Mouse (Mus musculus): Measurements from ENCODE around the gene Hoxa5. TPM values are rescaled to one million over a fixed set of nuclear protein-coding genes. Genes with fewer than 3 reads are reported as not detected.

The Hoxa5 gene
- polyA plus RNA-seq, 1 experiment from 2014 or later: 0.08 TPM

DNA sequence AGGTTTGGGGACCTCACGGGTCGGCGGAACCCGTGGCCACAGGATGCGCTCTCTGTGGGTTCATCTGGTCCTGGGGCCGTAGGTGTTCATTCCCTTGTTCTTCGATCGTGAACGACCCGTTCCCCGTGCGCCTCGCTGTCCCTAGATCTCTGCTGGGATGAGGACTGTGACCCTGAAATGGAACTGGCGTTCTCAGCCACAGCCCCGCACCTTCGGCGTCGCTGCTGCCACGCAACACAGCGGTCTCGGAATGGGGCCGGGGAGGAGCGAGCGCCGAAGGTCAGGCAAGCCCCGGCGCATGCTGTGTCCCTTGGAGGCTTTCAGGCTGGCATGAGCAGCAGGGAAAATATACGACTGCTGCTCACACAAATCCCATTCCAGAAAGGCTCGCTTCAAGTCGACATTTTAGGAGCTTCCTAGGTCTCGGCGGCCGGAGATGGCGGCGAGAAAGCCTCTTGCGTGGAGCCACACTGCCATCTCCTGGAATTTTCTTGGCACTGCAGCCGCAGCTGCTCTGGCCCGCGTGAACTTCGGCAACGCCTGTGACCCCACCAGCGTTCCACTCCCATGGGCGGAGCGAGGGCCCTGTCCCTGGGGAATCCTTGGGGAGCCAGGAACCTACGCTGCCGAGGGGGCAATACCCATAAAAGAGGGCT lies 17.1 kb upstream of the Hoxa5 start, which contains the start of gene Hoxa7:
Gene Hoxa7, minus strand, starts transcription at position 518 of the 656 bp plus-strand sequence.
- Histone ChIP-seq H3K9ac (replicated peaks) (peak within 1 kb of the TSS; percentile 59; the same call in 1 of the 2 replicates), H3K27ac (no peak within 1 kb of the TSS), H3K9me3 (no peaks in the 10 kb centered on the region), H3K4me3 (replicated peaks) (peak within 1 kb of the TSS; percentile 44), H3K4me2 (replicated peaks) (peak within 1 kb of the TSS; percentile 67), H3K4me1 (replicated peaks) (peaks cover 13% of the 10 kb centered on the region), H3K27me3 (peaks cover 100% of the 10 kb centered on the region), H3K36me3 (no peaks in the 10 kb centered on the region)
- WGBS: 1% methylated on average over 46 of the region's 46 CpGs
- ATAC-seq: peak; percentile 76

- peaks cover 13% of the 10 kb centered on the region for H3K4me1 ChIP-seq (replicated peaks)
- H3K4me3 ChIP-seq (replicated peaks): peak overlapping the region; percentile 44; the same call in 1 of the 2 replicates
- 6% methylated on average over 12 of the region's 12 CpGs for WGBS
- no peaks in the 10 kb centered on the region for H3K9me3 ChIP-seq
- peak overlapping the region; percentile 67 for H3K4me2 ChIP-seq (replicated peaks)
- no peak for ATAC-seq
- no peak overlapping the region for H3K9ac ChIP-seq (replicated peaks)
- H3K27me3 ChIP-seq: peaks cover 100% of the 10 kb centered on the region
- no peaks in the 10 kb centered on the region for H3K36me3 ChIP-seq
- no peak overlapping the region for H3K27ac ChIP-seq
Measured at GRCm38 (mm10) chr6:52220865-52221310, 16.5 kb upstream of the Hoxa5 start.

GRCm38 (mm10) chr6:52220003-52220864 lies 15.8 kb upstream of the Hoxa5 start:
- Histone ChIP-seq H3K36me3 (no peaks in the 10 kb centered on the region), H3K27ac (no peak overlapping the region), H3K9ac (replicated peaks) (no peak overlapping the region), H3K4me3 (replicated peaks) (no peak overlapping the region), H3K4me2 (replicated peaks) (no peak overlapping the region), H3K27me3 (peaks cover 100% of the 10 kb centered on the region), H3K9me3 (no peaks in the 10 kb centered on the region), H3K4me1 (replicated peaks) (peaks cover 13% of the 10 kb centered on the region)
- ATAC-seq: no peak
- 13% methylated on average over 32 of the region's 32 CpGs for WGBS

GRCm38 (mm10) chr6:52219234-52219942 lies 15.0 kb upstream of the Hoxa5 start:
- 17% methylated on average over 9 of the region's 9 CpGs for WGBS
- Histone ChIP-seq H3K4me3 (replicated peaks) (no peak overlapping the region), H3K9me3 (no peaks in the 10 kb centered on the region), H3K4me2 (replicated peaks) (no peak overlapping the region), H3K9ac (replicated peaks) (no peak overlapping the region), H3K27ac (no peak overlapping the region), H3K27me3 (peaks cover 100% of the 10 kb centered on the region), H3K36me3 (no peaks in the 10 kb centered on the region), H3K4me1 (replicated peaks) (peaks cover 13% of the 10 kb centered on the region)
- no peak for ATAC-seq

GRCm38 (mm10) chr6:52218643-52219215 lies 14.3 kb upstream of the Hoxa5 start:
- peaks cover 13% of the 10 kb centered on the region for H3K4me1 ChIP-seq (replicated peaks)
- no peak overlapping the region for H3K9ac ChIP-seq (replicated peaks)
- H3K4me2 ChIP-seq (replicated peaks): no peak overlapping the region
- H3K36me3 ChIP-seq: no peaks in the 10 kb centered on the region
- no peak overlapping the region for H3K4me3 ChIP-seq (replicated peaks)
- ATAC-seq: no peak
- no peaks in the 10 kb centered on the region for H3K9me3 ChIP-seq
- H3K27me3 ChIP-seq: peaks cover 100% of the 10 kb centered on the region
- WGBS: 8% methylated on average over 14 of the region's 14 CpGs
- no peak overlapping the region for H3K27ac ChIP-seq

DNA sequence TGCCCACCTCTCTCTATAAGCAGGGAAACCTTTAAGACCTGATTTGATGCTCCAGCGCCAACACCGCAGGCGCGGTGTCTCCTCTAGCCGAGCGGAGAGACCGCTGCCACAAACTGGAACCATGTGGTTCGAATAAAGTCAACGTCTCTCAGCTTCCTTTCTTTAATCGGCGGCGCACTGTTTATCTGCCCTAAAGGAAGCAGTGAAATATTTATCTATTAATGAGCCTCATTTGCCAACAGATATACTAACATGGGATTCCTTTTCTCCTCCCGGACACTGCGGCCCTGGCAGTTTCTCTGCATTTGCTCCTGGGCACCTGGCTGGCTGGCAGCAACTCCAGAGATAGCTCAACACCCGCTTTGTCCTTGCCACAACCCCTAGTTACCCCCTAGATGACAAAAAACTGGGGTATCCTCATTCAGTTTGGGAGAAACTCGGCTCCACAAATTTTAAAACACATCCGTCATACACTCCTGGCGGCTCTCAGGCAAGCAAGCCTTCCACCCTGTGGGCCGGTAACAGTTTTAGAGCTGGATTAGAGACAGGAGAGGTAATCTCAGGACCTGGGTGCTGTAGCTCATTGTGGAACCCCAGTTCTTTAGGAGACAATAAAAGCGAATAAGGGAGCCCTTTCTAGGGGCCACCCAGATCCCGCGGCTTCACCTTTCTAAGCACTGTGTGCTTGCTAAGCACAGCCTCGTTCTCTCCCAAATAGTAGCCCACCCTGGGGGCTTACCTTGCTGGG lies 13.7 kb upstream of the Hoxa5 start:
- peak overlapping the region; percentile 18; the same call in 1 of the 2 replicates for H3K4me3 ChIP-seq (replicated peaks)

DNA sequence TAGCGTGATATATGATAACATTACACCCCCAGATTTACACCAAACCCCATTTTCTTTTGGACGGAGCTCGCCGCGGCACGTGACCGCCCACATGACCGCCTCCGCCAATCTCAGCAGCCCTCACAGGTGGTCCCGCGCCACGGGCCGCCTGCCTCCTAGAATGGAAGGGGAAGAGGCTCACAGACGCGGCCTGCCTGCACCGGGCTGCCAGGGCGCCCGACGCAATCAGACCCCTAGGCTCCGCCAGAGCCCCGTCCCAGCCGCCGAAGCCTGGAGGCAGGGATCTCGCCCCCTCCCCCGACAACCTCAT lies 13.0 kb upstream of the Hoxa5 start:
- Histone ChIP-seq H3K4me1 (replicated peaks) (peaks cover 13% of the 10 kb centered on the region), H3K4me2 (replicated peaks) (peak overlapping the region; percentile 37), H3K4me3 (replicated peaks) (peak overlapping the region; percentile 18), H3K9me3 (no peaks in the 10 kb centered on the region), H3K36me3 (no peaks in the 10 kb centered on the region), H3K27me3 (peaks cover 100% of the 10 kb centered on the region), H3K27ac (no peak overlapping the region), H3K9ac (replicated peaks) (no peak overlapping the region; the same call in 1 of the 2 replicates)
- under 1% methylated on average over 25 of the region's 25 CpGs for WGBS
- no peak for ATAC-seq

More for the DNA sequence above, 13.7 kb upstream of the Hoxa5 start:
- Histone ChIP-seq H3K36me3 (no peaks in the 10 kb centered on the region), H3K9ac (replicated peaks) (no peak overlapping the region), H3K4me2 (replicated peaks) (peak overlapping the region; percentile 37; the same call in 1 of the 2 replicates), H3K27me3 (peaks cover 100% of the 10 kb centered on the region), H3K27ac (no peak overlapping the region), H3K4me1 (replicated peaks) (peaks cover 13% of the 10 kb centered on the region), H3K9me3 (no peaks in the 10 kb centered on the region)
- 4% methylated on average over 23 of the region's 23 CpGs for WGBS
- no peak for ATAC-seq

DNA sequence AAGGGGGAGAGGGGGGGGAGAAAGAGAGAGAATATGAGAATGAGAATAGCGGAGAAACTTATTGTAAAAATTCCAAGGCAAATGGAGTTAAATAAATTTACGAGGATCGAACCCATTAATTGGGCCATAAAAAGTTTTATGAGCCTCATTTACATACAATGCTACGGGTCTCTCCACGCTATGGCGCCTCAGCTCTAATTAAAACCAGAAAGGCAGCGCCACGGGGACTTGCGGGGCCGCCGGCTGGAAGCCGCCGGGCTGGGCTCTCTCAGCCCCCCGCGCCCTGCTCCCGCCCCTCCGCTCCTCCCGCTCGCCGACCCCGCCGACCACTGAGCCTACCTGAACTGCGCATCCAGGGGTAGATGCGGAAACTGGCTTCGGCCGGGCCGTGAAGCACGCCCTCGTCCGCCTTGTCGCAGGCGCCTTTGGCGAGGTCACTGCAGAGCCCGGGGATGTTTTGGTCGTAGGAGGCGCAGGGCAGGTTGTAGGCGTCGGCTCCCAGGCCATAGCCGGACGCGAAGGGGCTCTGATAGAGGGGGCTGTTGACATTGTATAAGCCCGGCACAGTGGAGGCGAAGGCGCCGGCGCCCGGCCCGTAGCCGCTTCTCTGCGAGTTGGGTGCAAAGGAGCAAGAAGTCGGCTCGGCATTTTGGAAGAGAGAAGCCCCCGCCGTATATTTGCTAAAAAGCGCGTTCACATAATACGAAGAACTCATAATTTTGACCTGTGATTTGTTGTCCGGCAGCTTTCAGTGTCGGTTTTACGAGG lies 12.5 kb upstream of the Hoxa5 start:
- peaks cover 13% of the 10 kb centered on the region for H3K4me1 ChIP-seq (replicated peaks)
- H3K9me3 ChIP-seq: no peaks in the 10 kb centered on the region
- no peak for ATAC-seq
- peaks cover 100% of the 10 kb centered on the region for H3K27me3 ChIP-seq
- H3K4me2 ChIP-seq (replicated peaks): peak overlapping the region; percentile 37
- no peaks in the 10 kb centered on the region for H3K36me3 ChIP-seq
- 2% methylated on average over 60 of the region's 60 CpGs for WGBS
- peak overlapping the region; percentile 18 for H3K4me3 ChIP-seq (replicated peaks)
- H3K9ac ChIP-seq (replicated peaks): no peak overlapping the region; the same call in 1 of the 2 replicates
- H3K27ac ChIP-seq: no peak overlapping the region

- no peak overlapping the region for H3K27ac ChIP-seq
- H3K27me3 ChIP-seq: peaks cover 100% of the 10 kb centered on the region
- 2% methylated on average over 30 of the region's 30 CpGs for WGBS
- H3K4me2 ChIP-seq (replicated peaks): no peak overlapping the region
- no peak overlapping the region for H3K4me3 ChIP-seq (replicated peaks)
- no peak for ATAC-seq
- peaks cover 9% of the 10 kb centered on the region for H3K4me1 ChIP-seq (replicated peaks)
- H3K9me3 ChIP-seq: no peaks in the 10 kb centered on the region
- no peak overlapping the region for H3K9ac ChIP-seq (replicated peaks)
- H3K36me3 ChIP-seq: no peaks in the 10 kb centered on the region
Measured at GRCm38 (mm10) chr6:52215771-52216535, 11.6 kb upstream of the Hoxa5 start.

DNA sequence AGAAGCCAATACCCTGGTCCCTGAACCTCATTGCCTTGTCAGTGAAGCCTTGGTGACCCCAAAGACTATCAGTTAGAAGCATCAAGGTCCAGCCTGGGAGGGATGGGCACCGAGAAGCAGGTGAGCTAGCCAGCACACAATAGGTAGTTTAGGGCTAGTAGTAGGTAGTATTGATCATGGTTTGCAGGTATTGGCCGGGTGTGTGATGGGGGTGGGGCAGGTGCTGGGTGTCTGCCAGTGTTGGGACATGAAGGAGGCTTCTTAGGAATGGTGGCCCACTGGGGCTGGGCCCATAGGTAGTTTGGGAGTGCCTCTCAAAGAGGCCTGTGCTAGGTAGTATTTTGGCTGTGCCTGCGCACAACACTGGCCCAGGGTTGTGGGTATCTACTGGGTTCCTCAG lies 10.7 kb upstream of the Hoxa5 start:
- Histone ChIP-seq H3K36me3 (no peaks in the 10 kb centered on the region), H3K9ac (replicated peaks) (no peak overlapping the region), H3K27me3 (peaks cover 100% of the 10 kb centered on the region), H3K4me3 (replicated peaks) (no peak overlapping the region), H3K4me2 (replicated peaks) (no peak overlapping the region), H3K9me3 (no peaks in the 10 kb centered on the region), H3K4me1 (replicated peaks) (peaks cover 9% of the 10 kb centered on the region), H3K27ac (no peak overlapping the region)
- whole genome bisulfite sequencing: 12% methylated on average over 3 of the region's 3 CpGs
- no peak for ATAC-seq
